Mouse (Mus musculus): ENCODE results near the gene Pdia6.

The Pdia6 gene

GRCm38 (mm10) chr12:17263881-17264280 lies 2.5 kb upstream of the Pdia6 start:
- no peak for DNase-seq (ENCODE audit: low spot score in 2 of 2)

GRCm38 (mm10) chr12:17264826-17265225 lies 1.5 kb upstream of the Pdia6 start:
- DNase-seq (ENCODE audit: low spot score in 2 of 2): no peak

- DNase-seq (ENCODE audit: low spot score in 2 of 2): no peak
Measured at GRCm38 (mm10) chr12:17266673-17266990, 287 bp downstream of the Pdia6 start.

GRCm38 (mm10) chr12:17267316-17267715 lies 971 bp downstream of the Pdia6 start:
- no peak for DNase-seq (ENCODE audit: low spot score in 2 of 2)

- peak in 1 of 2 experiments; percentile 51 for DNase-seq (ENCODE audit: low spot score in 2 of 2)
Measured at GRCm38 (mm10) chr12:17271272-17271671, 4.9 kb downstream of the Pdia6 start.

GRCm38 (mm10) chr12:17273841-17274240 lies 7.5 kb downstream of the Pdia6 start:
- no peak for DNase-seq (ENCODE audit: low spot score in 2 of 2)

- no peak for DNase-seq (ENCODE audit: low spot score in 2 of 2)
Measured at GRCm38 (mm10) chr12:17288496-17288895, 22.2 kb downstream of the Pdia6 start.

GRCm38 (mm10) chr12:17289060-17289459 lies 22.7 kb downstream of the Pdia6 start:
- no peak for DNase-seq (ENCODE audit: low spot score in 2 of 2)

- DNase-seq (ENCODE audit: low spot score in 2 of 2): no peak
Measured at GRCm38 (mm10) chr12:17289913-17290312, 23.6 kb downstream of the Pdia6 start.

GRCm38 (mm10) chr12:17290569-17290968 lies 24.2 kb downstream of the Pdia6 start:
- DNase-seq (ENCODE audit: low spot score in 2 of 2): no peak

GRCm38 (mm10) chr12:17296899-17297298 lies 30.6 kb downstream of the Pdia6 start:
- DNase-seq (ENCODE audit: low spot score in 2 of 2): no peak

GRCm38 (mm10) chr12:17299902-17300301 lies 33.6 kb downstream of the Pdia6 start:
- no peak for DNase-seq (ENCODE audit: low spot score in 2 of 2)

- DNase-seq (ENCODE audit: low spot score in 2 of 2): no peak
Measured at GRCm38 (mm10) chr12:17305445-17305844, 39.1 kb downstream of the Pdia6 start.

GRCm38 (mm10) chr12:17308246-17308645 lies 41.9 kb downstream of the Pdia6 start:
- no peak for DNase-seq (ENCODE audit: low spot score in 2 of 2)

GRCm38 (mm10) chr12:17310852-17311839 lies 44.8 kb downstream of the Pdia6 start:
- DNase-seq (ENCODE audit: low spot score in 2 of 2): no peak

- no peak for DNase-seq (ENCODE audit: low spot score in 2 of 2)
Measured at GRCm38 (mm10) chr12:17316096-17316495, 49.8 kb downstream of the Pdia6 start.

- no peak for DNase-seq (ENCODE audit: low spot score in 2 of 2)
Measured at GRCm38 (mm10) chr12:17317970-17318369, 51.6 kb downstream of the Pdia6 start.

- DNase-seq (ENCODE audit: low spot score in 2 of 2): no peak
Measured at GRCm38 (mm10) chr12:17318453-17318852, 52.1 kb downstream of the Pdia6 start.

- no peak for DNase-seq (ENCODE audit: low spot score in 2 of 2)
Measured at GRCm38 (mm10) chr12:17324549-17325470, 58.5 kb downstream of the Pdia6 start.

- no peak for DNase-seq (ENCODE audit: low spot score in 2 of 2)
Measured at GRCm38 (mm10) chr12:17329259-17329658, 62.9 kb downstream of the Pdia6 start, which contains the start of gene Atp6v1c2. TSS of gene Atp6v1c2 (minus strand) at chr12:17329359.

GRCm38 (mm10) chr12:17333459-17333858 lies 67.1 kb downstream of the Pdia6 start:
- no peak for DNase-seq (ENCODE audit: low spot score in 2 of 2)
